Mouse (Mus musculus): ENCODE data around the gene Nat10.

Gene Nat10

DNA sequence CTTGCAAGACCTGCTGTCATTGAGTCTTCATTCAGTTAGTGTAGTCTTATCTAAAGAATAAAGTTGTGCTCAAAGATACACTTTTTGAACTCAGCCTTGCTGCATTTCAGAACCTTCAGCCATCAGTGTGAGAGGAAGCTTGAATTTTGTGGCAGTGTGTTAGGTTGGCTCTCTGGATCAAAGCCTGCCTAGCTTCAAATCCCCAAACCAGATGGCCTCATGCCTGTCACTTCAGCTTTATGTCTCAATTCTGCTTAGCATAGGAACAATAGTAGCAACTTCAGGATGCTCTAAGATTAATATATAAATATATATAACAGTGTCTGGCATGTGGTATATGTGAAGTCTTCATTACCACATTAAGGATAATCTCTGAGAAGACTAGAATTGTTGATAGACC is 73.2 kb downstream of the Nat10 start:
- no peak for DNase-seq

DNA sequence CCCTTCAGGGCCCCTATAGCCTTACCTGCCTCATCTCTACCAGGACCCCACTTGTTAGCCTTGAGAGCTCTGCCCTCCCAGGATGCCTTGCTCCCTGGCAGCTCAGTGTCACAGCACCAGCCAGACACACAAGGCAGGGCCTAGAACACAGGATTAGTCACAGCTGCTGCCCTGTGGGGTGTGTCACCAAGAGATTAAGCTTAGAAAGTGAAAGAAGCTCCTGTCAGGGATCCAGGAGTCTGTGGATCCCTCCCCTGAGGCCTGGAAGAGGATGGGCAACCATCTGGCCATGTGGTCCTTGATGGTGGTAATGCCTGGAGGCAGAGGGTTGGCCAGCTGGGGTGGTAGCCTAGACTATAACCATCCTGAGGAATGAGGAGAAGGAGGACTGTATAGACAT is 73.9 kb downstream of the Nat10 start:
- no peak for DNase-seq

DNA sequence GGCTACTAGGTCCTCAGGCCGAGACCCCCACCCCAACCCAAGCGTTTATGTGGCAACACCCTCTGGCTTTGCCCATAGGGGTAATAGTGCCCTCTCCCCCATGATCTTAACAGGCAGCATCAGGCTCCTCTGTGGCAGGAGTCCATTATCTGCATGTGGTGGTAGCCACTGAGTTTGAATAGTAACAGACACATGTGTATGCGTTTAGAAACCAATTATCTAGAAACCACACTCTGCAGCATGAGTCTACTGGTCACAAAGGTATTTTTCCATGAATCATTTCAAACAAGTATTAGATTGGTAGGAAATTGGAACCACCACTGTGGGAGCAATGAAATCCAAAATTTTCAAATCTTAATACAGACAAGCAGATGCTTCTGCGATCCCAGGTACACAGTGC is 75.5 kb downstream of the Nat10 start:
- no peak for DNase-seq

DNA sequence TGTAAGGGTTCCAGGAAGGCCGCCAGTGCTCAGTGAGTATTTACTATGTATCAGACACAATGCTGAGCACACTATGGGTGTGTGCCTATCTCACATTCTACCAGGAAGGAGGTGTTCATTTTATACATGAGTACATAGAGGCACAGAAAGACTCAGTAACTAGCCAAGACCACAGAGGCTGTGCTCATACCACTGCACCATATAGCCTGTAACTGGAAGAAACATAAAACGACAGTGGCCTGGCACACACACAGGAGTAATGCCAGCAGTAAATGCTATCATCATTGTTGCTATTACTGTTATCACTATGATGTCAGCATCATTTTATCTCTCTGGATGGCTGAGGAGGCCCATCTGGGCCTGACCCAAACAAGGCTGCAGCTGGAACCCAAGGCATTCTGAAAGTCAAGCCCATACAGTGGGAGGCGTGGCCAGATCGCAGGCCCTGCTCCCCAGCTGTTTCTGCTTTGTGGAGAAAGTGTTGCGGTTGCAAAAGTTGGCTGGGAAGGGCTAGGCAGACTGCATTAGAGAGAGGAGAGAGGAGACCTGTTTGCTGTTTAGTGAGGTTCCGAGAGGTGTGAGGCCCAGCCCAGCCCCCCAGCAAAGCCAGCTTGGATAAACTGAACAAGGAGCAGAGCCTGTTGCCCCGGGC is 76.0 kb downstream of the Nat10 start:
- DNase-seq: no peak

DNA sequence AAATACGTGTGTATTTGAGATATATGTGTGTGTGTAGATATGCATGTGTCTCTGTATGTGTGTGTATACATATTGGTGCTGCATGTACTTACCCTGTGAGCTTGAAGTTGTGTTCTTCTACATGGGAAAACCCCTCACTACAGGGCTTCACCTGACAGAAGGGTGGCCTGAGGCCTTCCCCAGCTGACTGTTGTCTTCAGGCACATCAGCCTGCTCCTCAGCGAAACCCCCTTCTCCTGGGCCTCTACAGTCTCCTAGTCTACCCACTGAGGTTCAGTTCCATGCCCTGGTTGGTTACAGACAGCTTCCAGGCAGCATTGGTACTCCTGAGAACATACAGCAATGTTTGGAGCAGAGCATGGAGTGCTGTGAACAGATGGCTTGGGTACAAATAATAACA is 76.6 kb downstream of the Nat10 start:
- no peak for DNase-seq

DNA sequence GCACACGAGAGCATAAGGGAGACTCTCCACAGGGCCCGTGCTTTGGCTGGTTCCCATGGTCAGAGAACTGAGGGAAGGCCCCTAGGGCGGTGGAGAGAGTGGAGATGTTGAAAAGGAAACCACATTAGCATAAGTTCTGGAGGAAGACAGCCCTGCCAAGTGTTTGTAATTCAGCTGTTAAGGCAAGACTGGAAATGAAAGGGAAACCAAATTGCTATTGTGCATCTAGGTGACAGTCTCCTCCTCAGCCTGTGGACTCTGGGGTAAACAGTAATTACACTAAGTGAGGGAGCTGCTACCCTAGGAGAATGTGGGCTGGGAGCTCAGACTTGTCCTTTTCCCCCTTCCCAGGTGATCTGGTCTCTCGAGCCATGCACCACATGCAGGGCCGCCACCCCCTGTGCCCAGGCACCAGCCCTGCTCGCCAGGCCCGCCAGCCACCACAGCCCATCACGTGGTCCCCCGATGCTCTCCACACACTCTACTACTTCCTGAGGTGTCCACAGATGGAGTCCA is 78.1 kb downstream of the Nat10 start:
- no peak for DNase-seq

DNA sequence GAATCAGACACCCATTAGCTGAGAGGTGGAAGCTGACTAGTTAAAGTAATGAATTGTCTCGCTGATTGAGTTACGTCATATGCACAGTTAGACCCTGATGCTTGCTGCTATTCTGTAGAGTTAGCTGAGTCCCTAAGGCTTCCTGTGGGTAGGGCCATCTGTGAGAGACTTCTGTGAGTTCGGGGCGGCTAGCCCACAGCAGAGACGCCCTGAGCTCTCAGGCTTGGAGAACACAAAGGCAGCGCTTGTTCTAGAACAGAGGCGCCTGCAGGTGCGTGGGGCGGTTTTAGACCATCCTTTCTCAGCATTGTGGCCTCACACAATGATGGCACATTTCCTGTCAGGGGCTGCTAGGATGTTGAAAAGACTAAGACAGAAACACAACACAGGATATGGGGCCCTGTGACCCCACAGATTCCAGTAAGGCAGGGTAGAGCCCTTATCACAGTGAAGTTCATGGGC is 78.8 kb downstream of the Nat10 start:
- no peak for DNase-seq

DNA sequence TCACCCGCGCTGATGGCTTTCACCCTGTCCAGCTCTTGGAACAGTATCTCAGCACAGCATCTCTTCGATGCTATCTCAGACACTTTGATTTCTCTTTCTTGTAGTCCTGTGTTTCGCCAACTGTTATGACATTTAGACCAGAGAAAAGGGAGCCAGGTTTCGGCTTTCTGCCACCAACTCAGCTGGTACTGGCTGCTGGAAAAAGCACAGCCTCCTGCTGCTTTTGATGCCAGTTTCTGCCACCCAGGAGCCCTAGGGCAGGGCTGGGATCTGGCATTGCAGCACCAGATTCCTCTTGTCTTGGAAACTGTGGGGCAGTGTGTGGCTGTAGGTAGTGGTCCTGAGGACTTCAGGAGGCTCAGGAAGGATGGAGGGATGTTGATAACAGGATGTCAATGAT is 79.9 kb downstream of the Nat10 start:
- no peak for DNase-seq

DNA sequence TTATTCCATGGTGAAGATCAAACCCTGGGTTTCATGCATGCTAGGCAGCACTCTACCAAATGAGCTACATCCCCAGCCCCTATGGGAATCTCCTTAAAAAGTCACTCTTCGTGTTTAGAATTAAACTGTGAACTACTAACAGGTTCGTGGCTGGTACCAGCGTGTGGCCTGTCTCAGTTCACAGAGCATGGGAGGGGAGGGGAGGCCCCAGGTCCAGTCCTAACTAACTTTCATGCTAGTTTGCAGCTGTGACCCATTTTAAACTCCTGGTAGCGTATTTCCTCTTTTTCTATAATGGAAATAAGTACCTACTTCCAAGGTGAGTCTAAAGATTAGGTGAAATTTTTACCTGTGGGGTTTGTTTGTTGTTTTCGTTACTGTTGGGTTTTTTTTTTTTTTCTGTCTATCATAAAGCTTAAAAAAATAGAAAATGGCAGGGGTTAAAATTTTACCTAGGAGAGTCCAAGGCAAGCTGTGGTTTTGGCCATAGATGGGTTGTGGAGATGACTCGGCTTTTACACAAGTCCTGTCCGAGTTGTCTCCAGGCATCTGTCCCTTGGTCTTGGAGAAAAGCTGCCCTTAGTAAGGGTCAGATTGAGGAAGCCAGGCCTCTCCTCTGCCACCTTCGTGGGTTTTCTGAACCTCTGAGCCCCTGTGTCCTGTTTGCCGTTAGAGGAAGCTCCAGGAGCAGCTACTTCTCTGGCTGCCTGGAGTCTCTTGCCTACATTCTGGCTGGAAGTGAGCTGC is 80.5 kb downstream of the Nat10 start:
- no peak for DNase-seq

DNA sequence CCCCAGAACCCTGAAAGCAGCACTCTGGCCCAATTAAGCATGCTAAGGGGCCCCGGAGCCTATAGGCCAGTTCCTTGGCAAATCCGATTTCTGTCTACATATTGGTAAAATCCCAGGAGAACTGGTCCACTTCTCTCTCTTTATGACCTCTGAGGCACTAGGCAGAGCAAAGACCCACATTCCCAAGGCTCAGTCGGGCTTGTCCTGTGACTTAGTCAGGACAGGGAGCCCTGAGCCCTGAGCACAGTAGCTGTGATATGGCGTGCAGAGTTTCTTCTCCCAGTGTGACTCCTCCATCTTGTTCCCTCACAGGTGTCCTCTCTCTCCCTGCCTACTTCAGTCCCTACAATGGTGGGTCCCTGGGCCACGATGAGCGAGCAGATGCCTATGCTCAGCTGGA is 82.6 kb downstream of the Nat10 start:
- no peak for DNase-seq

DNA sequence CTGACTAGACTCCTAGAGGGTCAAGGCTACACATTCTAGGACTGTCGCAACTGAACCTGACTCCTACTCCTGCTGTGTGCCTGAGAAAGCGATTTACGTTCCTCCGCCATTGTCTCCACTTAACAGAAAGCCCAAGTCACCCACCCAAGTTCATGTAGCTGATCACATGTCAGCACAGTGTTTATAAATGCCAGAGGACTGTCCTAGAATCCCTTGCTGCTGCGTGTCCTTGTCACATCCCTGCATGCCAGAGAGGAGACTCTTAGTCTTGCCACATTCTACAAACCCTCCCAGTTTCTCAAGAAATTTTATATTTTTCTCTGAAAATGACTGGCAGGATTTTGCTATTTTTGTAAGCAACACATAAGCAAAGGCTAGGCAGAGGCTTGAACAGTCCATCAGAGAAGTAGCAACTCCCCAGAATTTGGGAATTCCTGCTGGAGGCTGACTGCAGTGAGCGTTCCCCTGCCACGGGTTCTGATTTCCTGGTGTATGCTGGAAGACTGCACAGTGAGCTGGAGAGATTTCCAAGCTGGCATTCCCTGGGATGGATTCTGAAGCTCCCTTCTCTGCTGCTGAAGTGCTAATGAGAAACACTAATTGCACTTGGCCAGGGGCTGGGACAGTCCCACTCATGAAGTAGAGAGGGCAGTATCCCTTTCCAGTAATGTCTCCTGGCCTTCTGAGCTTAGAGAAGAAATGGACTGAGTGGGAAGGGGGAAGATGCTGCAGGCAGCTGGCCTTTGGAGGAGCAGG is 83.3 kb downstream of the Nat10 start:
- DNase-seq: no peak

DNA sequence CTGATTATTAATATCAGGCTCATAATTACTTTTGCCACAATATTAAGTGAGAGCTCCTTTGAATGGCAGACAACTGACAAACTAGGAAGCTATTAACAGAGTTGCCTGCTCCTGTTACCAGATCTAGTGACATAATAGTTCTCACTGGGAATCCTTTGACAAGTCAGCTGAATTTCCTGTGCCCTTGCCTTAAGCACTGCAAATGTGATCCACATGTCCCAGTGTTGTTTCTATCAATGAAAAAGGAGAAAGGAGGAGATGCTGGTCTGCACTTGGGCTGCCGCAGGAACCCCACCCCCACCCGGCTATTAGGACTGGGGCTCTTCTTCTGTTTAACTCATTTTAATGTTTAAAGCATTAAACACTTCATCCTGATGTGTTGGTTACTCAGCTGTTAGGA is 84.3 kb downstream of the Nat10 start:
- DNase-seq: no peak

DNA sequence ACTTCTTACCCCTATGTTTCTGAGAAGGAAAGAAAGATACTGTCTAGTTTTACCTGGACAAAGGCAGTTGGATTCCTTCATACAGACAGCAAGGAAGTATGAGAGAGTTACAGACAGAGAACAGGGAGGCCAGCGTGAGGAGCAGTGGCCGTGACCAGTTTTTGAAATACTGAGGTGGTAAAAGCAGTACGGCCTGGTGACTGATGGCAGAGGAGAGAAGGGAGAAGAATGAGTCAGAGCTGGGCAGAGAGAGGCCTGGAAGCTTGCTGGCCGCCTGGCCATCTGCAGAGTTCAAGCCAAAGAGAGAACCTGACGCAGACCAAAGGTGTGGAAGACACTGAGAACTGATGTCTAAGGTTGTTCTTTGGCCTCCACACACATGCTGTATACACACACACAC is 85.7 kb downstream of the Nat10 start:
- DNase-seq: no peak

DNA sequence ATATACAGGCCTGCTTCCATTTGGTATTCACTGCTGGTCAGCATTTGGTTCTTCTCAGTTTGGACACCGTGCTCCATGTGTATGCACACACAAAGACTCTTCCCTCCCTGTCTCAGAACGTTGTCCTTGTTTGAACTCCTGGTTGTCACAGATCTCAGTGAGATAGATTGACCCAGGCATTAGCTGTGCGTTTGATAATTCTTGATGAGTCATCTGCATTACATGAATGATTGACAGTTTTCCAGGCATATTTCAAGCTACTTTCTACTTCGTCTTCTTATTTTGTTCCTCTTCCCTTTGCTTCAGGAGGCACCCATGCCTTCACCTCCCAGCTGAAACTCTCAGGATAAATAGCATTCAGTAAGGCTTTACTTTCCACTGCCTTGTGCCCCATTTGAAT is 87.5 kb downstream of the Nat10 start:
- no peak for DNase-seq

DNA sequence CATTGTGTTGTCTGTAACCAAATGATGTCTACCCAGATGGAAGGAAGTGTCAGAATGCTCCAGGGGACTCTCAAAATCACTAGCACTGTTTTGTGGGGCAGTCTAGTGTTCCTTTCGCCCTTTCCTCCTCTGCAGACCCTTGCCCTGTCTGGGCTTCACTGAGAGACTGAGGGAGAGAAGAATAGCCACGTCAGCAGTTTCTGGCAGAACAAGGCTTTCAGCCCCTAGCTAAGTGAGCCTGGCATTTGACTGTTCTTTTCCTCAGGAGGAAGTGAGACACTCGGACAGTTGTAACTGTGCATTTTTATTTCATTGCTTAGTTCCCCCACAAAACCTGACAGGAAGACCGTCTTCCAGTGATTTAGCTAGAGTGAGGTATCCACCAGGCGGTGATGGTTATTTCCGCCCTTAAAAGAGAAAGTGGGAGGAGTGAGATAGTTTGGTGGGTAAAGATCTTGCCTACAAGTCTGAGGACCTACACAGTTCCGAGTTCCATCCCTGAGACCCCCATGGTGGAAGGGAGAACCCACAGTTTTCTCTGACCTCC is 88.4 kb downstream of the Nat10 start:
- no peak for DNase-seq

Data from right cerebral cortex, postnatal 25 days (tissue).